Mouse (Mus musculus) right cerebral cortex, adult 18-20 months (tissue): ENCODE measurements around the gene Ice1.

Experiments used
- DNase-seq: peaks from one replicate; pipeline ENCODE4 v3.0.0; 2022; ENCODE audit warnings: mixed read lengths

Gene Ice1

GRCm38 (mm10) chr13:70637282-70637661, at the start of gene Ice1:
Gene Ice1, minus strand, starts transcription at chr13:70637634.
- no peak for DNase-seq

- DNase-seq = no peak
Observed at GRCm38 (mm10) chr13:70685825-70686224, 48.4 kb upstream of the Ice1 start.

GRCm38 (mm10) chr13:70684976-70685609, 47.7 kb upstream of the Ice1 start:
- DNase-seq = no peak

- DNase-seq = no peak
Observed at GRCm38 (mm10) chr13:70681411-70682183, 44.2 kb upstream of the Ice1 start.

GRCm38 (mm10) chr13:70680316-70680715, 42.9 kb upstream of the Ice1 start:
- no peak for DNase-seq

DNA sequence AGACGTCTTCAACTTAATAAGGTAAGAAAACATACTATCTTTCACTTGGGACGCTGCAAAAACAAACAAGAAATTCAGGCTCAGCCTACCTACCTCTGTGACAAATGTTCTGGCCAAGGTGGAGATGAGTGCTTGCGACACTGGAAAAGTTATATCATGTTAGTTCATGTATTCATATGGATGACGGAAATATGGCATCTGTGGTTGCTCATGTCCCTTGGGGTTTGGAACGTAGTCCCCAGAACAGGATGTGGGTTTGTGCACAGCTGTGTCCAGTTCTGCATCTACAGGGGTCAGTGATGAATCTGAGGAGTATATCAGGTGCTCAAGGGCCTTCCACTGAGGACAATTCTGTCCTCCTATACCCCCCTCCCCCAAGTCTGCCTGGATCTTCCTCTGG, 40.3 kb upstream of the Ice1 start:
- DNase-seq = no peak

- no peak for DNase-seq
Observed at GRCm38 (mm10) chr13:70676243-70677183, 39.1 kb upstream of the Ice1 start.

GRCm38 (mm10) chr13:70674998-70675397, 37.6 kb upstream of the Ice1 start:
- DNase-seq = peak; percentile 19

- peak; percentile 18 for DNase-seq
Observed at GRCm38 (mm10) chr13:70670080-70670479, 32.6 kb upstream of the Ice1 start.

- no peak for DNase-seq
Observed at GRCm38 (mm10) chr13:70659715-70660114, 22.3 kb upstream of the Ice1 start.

GRCm38 (mm10) chr13:70656741-70657140, 19.3 kb upstream of the Ice1 start:
- DNase-seq = no peak

GRCm38 (mm10) chr13:70656329-70656728, 18.9 kb upstream of the Ice1 start:
- no peak for DNase-seq

GRCm38 (mm10) chr13:70655570-70655969, 18.1 kb upstream of the Ice1 start:
- no peak for DNase-seq

- DNase-seq = no peak
Observed at GRCm38 (mm10) chr13:70654091-70654770, 16.8 kb upstream of the Ice1 start.

DNA sequence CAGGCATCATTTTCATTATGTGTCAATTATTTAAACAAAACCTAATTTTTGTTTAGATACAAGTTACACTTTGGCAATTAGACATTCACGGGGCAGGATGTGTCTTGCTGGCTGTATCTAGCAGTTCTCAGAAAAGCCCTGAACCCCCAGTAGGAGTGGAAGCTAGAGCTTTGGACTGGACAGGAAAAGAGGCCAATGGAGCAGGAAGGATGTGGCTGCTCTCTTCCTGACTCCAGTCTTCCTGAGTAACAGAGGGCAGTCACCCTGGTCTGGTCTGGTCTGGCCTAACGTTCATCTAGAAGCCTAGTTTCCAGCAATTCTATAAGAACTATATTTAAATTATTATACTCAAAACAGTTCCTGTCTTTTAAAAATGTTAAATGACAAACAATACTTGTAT, 16.0 kb upstream of the Ice1 start:
- DNase-seq = no peak

GRCm38 (mm10) chr13:70650011-70650436, 12.6 kb upstream of the Ice1 start:
- DNase-seq = no peak

DNA sequence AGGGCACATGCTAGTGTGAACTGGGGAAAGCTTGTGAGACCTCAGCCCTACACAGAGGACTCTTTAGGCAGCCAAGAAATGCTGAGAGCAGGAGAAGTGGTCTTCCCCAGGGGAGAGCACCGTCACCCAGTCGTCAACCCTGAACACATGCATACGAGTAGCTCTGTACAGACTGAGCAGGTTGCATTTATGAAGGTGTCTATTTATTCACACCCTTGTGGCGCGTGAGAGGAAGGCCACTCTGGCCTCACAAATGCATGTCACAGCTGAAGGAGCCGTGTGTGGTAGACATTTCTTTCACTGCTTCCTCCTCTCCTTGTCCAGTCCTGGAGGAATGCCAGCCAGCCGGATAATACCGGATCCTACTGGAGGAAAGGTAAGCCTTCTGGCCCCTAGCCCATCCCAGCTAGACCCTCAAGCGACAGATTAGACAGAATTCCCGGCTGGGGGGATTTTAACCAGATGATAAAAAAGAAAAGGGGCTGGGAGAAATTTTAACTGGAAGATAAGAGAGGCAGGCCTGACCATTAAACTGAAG, 8.6 kb upstream of the Ice1 start:
- DNase-seq = no peak

DNA sequence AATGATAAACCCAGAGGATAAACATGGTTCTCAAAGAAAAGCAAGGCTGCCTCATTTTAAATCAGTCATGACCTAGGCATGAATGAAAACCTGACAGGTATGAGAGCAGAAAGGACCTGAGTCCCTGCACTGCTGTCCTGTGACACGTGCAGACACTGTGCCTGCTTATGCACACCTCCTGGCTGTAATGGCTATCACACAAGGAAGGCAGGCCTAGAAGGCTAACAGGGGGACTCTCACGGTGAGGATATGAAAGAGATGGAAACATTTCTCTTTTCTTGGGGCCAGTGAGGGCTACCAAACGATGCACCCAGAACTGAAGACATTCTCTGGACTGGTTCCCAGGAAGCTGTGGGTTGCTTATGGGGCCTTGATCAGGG, 6.6 kb upstream of the Ice1 start:
- DNase-seq = no peak

GRCm38 (mm10) chr13:70643408-70644082, 6.1 kb upstream of the Ice1 start:
- peak; percentile 48 for DNase-seq

DNA sequence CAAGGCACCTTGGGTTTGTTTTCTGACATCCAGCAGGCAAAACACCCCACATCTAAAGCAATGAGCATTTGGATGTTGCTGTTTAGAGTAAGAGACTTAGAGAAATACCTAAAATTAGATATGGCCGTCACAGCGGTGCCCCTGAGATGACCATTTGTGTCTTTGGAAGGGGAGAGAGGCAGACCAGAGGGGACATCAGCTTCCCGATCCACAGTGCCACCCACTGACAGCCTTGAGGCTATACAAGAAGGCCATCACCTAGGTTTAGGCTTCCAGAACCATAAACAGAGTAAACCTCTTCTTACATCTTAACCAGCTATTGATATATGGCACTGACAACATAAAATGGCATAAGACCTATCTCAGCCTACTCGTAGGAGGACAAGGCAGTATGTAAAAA, 4.5 kb upstream of the Ice1 start:
- DNase-seq = no peak

GRCm38 (mm10) chr13:70641381-70641780, 3.9 kb upstream of the Ice1 start:
- no peak for DNase-seq

DNA sequence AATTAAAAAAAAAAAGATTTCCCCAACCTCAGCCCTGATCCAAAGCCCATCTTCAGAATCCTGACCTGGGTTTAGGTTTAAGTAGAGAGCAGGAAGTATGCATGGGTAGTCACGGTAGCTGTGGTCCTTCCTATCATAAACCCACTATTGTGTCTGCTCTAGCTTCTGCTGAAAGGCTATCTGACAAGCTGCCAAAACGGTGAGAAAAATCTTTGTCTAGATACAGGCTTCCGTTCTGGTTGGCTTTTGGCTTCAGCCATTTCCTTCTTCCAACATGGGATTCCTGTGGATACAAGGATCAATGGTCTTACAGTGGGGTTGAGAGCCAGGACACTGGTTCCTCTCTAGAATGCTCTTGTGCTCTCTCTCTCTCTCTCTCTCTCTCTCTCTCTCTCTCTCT, 2.2 kb upstream of the Ice1 start:
- DNase-seq = no peak
